Mouse (Mus musculus) cerebellum, adult 2 months (tissue): Measurements from ENCODE around the gene Kdsr.

Source experiments
- CTCF ChIP-seq: fragments of 200-500 bp; IDR thresholded peaks from 2 replicates; pipeline ENCODE4 v1.5.1; 2011; ENCODE audit warnings: low read depth, mild to moderate bottlenecking, control low read depth, low read length, moderate library complexity, borderline replicate concordance; ENCODE audit not compliant: insufficient read depth
- POLR2A ChIP-seq: fragments of 200-500 bp; IDR thresholded peaks from 2 replicates; pipeline ENCODE4 v1.6.1; 2011; ENCODE audit warnings: low read length, control low read depth, borderline replicate concordance; ENCODE audit not compliant: insufficient read depth

DNA sequence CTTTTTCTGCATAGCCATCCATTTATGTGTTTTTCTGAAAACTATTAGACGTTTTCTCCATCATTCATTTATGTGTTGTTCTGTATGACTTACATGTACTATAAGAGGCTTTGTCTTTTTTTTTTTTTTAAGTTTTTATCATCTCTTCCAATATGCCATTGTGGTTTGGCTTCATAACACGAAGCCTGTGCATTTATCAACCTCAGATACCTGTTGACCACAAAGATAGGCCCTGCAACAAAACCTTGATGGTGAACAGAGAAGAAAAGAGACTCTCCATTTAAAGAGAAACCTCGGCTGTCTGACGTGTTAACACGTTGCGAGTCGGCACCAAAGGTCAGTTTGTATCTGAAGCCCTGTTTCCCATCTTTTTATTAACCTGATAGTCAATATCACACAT lies 49.3 kb downstream of the Kdsr start:
- TF ChIP-seq CTCF (no peak), POLR2A (no peak)
